Mouse (Mus musculus) forelimb bud, embryonic 11.5 days (tissue): ENCODE measurements around the gene Kdm2b.

Experiments used
- DNase-seq: peaks from one replicate; pipeline ENCODE4 v3.0.0-alpha.2; 2012; ENCODE audit warnings: low read depth, low spot score

The Kdm2b gene

GRCm38 (mm10) chr5:122894007-122894637, 95.5 kb downstream of the Kdm2b start:
- DNase-seq = peak; percentile 55

- DNase-seq = no peak
Measured at GRCm38 (mm10) chr5:122893270-122893669, 96.4 kb downstream of the Kdm2b start.

- no peak for DNase-seq
Measured at GRCm38 (mm10) chr5:122890396-122890795, 99.2 kb downstream of the Kdm2b start.

GRCm38 (mm10) chr5:122888612-122889214, 100.9 kb downstream of the Kdm2b start:
- no peak for DNase-seq

- DNase-seq = no peak
Measured at GRCm38 (mm10) chr5:122887926-122888611, 101.6 kb downstream of the Kdm2b start.

GRCm38 (mm10) chr5:122887033-122887432, 102.6 kb downstream of the Kdm2b start:
- DNase-seq = no peak

GRCm38 (mm10) chr5:122884594-122885348, 104.9 kb downstream of the Kdm2b start:
- no peak for DNase-seq

- no peak for DNase-seq
Measured at GRCm38 (mm10) chr5:122883652-122884235, 105.9 kb downstream of the Kdm2b start.

GRCm38 (mm10) chr5:122883237-122883636, 106.4 kb downstream of the Kdm2b start:
- DNase-seq = no peak

- no peak for DNase-seq
Measured at GRCm38 (mm10) chr5:122882256-122883050, 107.2 kb downstream of the Kdm2b start.

GRCm38 (mm10) chr5:122881313-122881712, 108.3 kb downstream of the Kdm2b start:
- peak; percentile 66 for DNase-seq

GRCm38 (mm10) chr5:122880241-122880980, 109.2 kb downstream of the Kdm2b start:
- DNase-seq = no peak

- DNase-seq = no peak
Measured at GRCm38 (mm10) chr5:122876671-122877070, 113.0 kb downstream of the Kdm2b start.

GRCm38 (mm10) chr5:122874359-122874758, 115.3 kb downstream of the Kdm2b start:
- no peak for DNase-seq

- no peak for DNase-seq
Measured at GRCm38 (mm10) chr5:122873573-122873972, 116.0 kb downstream of the Kdm2b start.

GRCm38 (mm10) chr5:122872626-122873025, 117.0 kb downstream of the Kdm2b start:
- DNase-seq = no peak

GRCm38 (mm10) chr5:122863053-122863452, 126.6 kb downstream of the Kdm2b start:
- DNase-seq = no peak

GRCm38 (mm10) chr5:122855858-122856257, 133.8 kb downstream of the Kdm2b start:
- DNase-seq = no peak

- DNase-seq = no peak
Measured at GRCm38 (mm10) chr5:122852611-122853010, 137.0 kb downstream of the Kdm2b start.

- no peak for DNase-seq
Measured at GRCm38 (mm10) chr5:122850319-122851002, 139.2 kb downstream of the Kdm2b start.
